Mouse (Mus musculus): ENCODE measurements around the gene Wfdc11.
"Not testable (repeated sequence)": the region's sequence is repeated elsewhere in the genome, so short reads cannot be mapped to it uniquely, and the experiment has no call there.

The Wfdc11 gene

DNA sequence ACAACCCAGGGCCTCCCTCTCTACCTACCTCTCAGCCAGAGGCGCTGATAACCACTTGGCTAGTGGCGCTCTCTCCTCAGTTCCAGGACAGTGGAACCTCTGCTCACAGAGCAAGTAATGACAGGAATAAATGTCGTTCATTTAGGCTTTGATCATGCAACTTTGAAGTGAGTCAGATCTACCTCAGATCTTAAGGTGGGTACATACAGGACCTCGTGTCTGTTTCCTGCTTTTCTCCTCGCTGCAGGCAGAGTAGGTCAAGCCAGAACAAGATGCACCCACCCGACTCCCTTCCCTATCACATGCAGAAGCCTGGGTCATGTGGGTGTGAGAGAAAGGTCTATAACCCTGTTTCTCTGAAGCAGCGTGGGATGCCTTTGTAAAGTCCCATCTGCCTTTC, at the start of gene Wfdc11:
TSS of gene Wfdc11 (minus strand) at position 101 of the 400 bp plus-strand sequence.
- DNase-seq (ENCODE audit: low spot score in 2 of 2): no peak

DNA sequence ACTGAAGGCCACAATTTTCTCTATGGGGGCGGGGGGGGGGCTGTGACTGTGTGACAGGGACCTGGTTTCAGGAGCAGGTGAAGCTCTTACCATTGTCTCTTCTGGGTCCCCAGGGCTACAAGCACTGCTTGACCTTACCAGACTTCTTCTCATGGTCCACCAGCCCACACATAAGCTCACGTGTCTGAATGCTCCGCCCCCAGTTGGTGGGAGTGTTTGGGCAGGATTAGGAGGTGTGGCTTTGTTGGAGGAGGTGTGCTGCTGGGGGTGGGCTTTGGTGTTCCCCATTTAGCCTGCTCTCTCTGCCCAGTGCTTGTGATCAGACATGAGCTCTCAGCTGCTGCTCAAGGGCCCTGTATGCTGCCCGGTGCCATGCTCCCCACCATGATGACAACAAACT, 49.4 kb upstream of the Wfdc11 start:
- DNase-seq (ENCODE audit: low spot score in 2 of 2): no peak

DNA sequence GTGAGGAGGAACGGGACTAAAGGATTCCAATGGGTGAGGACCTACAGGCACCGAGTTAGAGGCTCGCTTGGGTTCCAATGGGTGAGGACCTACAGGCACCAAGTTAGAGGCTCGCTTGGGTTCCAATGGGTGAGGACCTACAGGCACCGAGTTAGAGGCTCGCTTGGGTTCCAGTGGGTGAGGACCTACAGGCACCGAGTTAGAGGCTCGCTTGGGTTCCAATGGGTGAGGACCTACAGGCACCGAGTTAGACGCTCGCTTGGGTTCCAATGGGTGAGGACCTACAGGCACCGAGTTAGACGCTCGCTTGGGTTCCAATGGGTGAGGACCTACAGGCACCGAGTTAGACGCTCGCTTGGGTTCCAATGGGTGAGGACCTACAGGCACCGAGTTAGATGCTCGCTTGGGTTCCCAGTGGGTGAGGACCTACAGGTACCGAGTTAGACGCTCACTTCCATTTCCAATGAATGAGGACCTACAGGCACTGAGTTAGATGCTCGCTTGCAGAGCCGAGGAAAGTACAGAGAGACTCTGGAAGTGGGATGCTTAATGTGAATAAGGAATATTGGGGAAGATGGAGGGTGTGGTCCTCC, 42.4 kb upstream of the Wfdc11 start:
- not testable (repeated sequence) for DNase-seq (ENCODE audit: low spot score in 2 of 2)

DNA sequence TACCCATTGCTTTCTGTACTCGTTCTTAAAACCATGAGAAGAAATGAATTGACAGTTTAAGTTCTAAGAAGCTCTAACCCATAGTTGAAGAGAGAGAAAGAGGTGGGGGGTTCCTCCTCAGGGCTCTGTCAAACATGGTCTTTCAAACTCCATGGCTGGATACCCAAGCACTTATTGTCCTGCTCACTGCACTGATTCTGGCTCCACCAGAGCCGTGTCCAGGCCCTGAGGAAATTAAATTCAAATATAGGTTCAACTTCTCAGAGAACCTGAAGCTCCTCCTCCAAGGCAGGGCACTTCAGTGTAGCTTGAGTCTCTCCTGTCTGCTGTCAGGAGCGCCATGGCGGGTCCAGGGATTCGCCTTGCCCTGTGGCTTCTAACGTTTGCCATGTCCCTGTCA, 41.1 kb upstream of the Wfdc11 start, which contains the start of gene Spint5:
TSS of gene Spint5 (plus strand) at position 301 of the 400 bp plus-strand sequence.
- no peak for DNase-seq (ENCODE audit: low spot score in 2 of 2)

DNA sequence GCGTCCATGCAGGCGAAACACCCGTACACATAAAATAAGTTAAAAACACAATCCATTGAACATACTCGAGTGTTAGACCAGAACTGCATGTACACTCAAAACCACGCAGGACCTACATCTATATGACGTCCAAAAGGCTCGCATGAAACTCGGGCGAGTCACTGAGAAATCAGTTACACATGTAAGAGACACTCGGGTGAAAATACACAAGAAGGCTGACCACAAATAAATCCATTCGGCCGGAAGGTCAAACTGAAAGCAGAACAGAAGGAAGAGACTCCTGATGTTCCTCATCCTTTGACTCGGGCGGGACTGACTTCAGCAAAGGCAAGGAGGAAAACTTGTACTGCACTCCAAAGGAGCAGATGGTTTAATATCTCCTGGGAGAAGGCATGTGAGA, 32.1 kb upstream of the Wfdc11 start:
- DNase-seq (ENCODE audit: low spot score in 2 of 2): no peak

DNA sequence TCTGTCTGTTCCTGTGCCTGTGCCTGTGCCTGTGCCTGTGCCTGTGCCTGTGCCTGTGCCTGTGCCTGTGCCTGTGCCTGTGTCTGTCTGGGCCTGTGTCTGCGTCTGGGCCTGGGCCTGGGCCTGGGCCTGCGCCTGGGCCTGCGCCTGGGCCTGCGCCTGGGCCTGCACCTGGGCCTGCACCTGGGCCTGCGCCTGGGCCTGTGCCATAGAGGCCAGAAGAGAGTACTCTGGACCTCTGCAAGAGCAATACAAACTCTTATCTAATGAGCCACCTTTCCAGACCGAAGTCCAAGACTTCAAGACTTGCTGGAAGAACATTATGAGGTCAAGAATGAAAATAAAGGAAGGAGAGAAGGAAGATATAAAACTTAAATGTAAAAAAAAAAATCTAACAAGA, 31.4 kb upstream of the Wfdc11 start:
- no peak for DNase-seq (ENCODE audit: low spot score in 2 of 2)

DNA sequence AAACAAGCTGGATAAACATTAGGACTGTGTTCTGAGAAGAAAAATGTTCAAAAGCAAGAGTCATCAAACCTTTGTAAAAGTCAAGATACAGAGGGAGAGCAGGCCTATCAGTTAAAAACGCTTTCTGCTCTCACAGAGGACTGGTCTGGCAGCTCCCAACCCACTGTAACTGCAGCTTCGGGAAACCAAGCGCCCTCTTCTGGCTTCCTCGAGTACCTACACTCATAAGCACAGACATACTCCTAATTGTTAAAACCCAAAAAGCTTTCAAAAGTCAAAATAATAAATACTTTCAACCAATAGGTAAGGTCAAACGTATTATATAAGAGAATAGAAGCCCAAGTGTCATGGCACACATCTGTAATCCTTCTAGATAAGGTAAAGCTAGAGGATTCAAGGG, 30.3 kb upstream of the Wfdc11 start:
- DNase-seq (ENCODE audit: low spot score in 2 of 2): no peak

DNA sequence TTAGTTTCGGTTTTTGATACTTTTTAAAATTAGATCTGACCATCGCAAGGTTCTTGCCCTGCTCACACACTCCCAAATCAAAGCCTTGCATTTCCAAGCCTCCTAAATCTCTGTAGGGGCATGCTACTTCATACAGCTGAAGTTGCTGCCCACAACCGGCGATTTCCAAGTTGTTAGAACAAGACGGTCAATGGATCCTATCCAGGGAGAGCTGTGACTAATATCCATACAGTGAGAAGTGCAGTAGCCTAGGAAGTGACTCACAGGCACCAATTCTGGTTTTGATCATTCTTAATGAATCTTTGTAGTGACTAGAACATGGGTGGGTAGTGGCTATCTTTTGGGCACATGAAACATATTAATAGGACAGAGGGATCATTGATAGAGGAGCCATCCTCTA, 27.9 kb upstream of the Wfdc11 start:
- DNase-seq (ENCODE audit: low spot score in 2 of 2): no peak

DNA sequence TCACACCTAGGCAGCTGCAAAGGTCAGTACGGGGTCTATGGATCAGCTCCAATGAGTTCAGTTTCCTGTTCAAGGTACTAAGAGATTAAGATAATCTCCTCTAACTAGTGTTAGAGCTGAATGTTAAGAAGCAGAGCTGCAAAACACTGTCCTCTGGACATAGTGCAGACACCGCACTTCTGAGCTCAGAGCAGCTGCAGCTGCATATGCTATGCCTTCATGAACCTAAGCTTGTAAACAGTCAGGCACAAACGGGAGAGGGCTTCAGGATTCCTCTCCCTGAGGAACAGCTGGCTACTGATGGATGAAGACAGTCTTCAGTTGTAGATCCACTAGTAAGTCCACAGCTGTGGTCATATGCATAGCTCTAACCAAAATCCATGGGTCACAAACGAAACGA, 27.1 kb upstream of the Wfdc11 start:
- DNase-seq (ENCODE audit: low spot score in 2 of 2): no peak

DNA sequence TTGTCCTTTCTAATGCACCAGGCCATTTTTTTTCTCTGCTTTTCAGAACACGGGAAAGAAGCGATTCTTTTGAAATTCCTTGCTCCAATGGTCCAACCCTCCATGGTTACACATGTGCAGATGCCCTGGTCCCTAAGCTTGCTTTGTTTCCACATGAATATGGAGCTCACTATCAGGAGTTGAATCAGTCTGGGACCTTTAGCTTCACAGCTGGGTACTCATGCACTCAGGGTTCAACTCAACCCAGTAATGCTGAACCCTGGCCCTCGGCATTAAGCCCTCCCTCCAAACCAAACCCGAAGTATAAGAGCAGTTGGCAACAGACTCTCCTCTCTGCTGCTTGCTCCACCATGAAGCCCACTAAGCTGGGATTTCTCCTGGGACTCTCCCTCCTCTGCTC, 24.3 kb upstream of the Wfdc11 start, which contains the start of gene Spint4:
TSS of gene Spint4 (plus strand) at position 301 of the 400 bp plus-strand sequence.
- no peak for DNase-seq (ENCODE audit: low spot score in 2 of 2)

DNA sequence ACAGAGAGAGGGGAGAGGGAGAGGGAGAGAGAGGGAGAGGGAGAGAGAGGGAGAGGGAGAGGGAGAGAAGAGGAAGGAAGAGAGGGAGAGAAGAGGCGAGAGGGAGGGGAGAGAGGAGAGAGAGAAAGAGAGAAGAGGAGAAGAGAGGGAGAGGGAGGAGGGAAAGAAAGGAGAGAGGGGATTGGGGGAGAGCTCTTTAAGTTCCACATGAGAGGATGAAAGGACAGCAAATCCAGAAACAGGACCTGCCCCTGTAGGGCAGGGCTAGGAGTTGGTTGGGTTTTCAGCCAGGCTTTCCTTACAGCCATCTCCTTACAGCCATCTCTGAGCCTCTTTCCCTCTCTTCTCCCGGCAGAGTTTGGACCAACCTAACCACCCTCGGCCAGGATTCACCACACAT, 10.9 kb upstream of the Wfdc11 start, which contains the start of gene Wfdc13:
TSS of gene Wfdc13 (plus strand) at position 301 of the 400 bp plus-strand sequence.
- DNase-seq (ENCODE audit: low spot score in 2 of 2): no peak

DNA sequence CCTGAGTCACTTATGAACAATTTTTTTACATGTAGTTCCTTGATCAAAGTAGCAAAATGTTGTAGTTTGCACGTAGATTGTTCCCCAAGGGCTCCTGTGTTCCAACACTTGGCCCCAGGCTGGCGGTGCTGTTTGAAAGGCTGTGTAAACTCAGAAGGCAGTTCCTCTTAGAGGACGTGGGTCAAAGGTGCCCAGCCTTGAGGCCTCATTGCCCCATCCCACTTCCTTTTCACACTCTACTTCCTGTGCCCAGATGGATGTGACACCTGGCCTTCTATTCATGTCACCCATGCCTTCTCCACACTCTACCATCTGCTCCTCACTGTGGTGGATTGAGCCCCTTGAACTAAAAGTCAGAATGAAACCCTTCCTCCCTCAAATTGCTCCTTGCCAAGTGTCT, 6.0 kb upstream of the Wfdc11 start:
- no peak for DNase-seq (ENCODE audit: low spot score in 2 of 2)

DNA sequence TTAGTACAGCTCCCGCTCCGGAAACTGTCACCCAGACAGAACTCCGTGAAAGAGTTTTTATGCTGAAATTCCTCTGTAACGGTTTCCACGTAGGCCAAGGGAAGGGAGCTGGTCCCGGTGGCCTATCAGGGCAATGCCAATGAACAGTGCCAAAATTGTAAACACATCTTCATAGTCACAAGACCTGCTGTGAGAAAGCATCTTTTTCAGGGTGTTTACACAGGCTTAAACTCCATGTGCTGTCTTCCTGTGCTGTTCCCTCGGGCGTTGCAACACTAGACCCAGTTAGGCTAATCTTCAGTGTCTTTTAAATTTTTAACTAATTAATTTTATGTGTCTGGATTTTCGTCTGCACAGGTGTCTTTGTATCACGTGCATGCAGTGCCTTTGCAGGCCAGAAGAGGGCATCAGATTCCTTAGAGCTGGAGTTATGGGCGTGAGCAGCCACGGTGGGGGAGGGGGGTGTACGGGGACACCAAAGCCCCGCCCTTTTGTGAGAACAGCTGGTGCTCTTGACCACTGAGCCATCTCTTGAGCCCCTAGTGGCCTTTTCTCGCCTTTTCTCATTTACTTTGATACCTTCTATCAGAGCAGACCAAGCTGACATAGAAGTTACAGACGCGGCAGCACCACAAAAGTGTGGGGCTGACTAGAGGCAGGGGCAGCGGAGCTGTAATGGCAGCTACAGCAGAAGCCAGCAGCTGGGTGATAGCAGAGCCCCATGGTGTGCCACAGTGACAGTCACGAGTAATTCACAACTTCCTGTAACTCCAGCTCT, 5.2 kb upstream of the Wfdc11 start:
- peak; percentile 56 to 72 for DNase-seq (ENCODE audit: low spot score in 2 of 2)

DNA sequence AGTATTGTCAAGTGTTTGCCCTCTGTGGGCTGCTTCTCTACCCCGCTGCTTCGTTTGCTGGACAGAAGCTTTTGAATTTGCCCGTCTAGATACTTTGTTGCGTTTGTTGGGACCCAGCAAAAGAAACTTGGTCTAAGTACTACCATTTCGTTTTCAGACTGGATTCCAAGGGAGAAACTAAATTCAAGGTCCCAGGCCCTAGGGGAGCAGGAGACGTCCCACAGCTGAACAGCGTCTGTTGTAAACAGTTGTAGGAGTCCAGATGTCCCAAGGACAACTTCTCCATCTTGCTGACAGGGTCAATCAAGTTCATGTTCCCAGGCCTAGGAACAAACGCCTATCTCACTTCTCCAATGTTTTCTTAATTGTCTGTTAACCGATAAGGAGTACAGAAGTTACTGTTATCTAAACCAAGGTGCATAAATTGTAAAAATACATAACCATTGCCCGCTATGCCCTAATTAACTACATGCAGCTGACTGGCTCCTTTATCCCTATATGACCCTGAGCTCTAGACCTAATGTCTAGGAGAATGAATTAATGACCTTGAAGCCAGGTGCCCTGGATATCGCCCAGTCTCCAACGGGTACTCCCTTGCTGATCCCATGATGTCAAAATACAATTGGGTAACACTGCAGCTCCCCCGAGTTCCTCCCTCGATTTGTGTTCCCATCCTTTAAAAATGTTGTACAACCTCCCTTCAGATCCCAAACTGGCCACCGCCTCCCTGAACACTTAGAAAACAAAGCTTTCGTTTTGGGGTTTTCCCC, 3.2 kb upstream of the Wfdc11 start:
- DNase-seq (ENCODE audit: low spot score in 2 of 2): no peak

DNA sequence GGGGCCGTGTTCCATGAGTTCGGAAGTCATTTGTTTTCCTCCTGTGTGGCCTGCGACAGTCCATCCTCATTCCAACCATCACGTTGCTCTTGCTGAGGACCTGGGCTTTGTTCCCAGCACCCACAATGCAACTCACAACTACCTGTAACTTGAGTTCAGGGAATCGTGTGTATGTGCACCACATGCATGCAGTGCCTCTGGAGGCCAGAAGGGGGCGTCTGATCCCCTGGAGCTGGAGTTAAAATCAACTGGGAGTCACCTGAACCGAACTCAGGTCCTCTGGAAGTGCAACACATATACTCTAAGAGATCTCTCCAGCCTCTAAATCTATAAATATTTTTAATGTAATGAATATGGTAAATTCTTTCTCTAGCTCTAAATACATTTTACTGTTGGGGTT, 2.2 kb upstream of the Wfdc11 start:
- DNase-seq (ENCODE audit: low spot score in 2 of 2): no peak

DNA sequence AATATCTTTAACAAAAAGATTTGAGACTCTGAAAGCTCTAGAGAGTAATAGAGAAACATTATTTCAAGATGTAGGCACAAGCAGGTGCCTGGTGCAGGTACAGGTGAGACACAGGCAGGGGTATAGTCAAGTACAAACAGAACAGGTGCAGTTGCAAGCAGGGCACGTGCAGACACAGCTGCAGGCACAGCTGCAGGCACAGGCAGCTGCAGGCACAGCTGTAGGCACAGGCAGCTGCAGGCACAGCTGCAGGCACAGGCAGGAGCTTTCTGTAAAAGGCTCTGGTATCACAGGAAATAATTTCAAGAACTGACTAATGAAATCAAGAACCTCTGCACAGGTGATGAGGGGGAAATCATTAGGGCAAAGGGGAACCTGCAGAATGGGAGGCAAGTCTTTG, 2.9 kb downstream of the Wfdc11 start:
- DNase-seq (ENCODE audit: low spot score in 2 of 2): no peak

DNA sequence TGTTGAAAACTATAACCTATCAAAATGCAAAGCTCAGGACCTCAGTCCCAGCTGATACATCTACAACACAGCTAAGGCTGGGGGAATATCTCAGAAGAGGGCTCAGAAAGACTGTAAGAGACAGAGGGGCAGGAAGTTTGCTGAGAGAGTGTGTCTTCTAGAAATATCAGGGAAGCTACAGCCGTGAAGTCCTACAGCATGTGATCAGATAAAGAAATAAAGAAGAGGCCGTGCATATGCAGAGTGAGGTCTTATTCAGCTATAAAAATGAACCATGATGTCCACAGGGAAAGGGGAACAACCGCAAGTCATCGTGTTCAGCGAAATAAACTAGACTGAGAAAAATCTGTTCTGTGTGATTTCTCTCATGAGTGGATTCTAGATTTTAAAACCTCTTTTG, 3.6 kb downstream of the Wfdc11 start:
- DNase-seq (ENCODE audit: low spot score in 2 of 2): no peak

DNA sequence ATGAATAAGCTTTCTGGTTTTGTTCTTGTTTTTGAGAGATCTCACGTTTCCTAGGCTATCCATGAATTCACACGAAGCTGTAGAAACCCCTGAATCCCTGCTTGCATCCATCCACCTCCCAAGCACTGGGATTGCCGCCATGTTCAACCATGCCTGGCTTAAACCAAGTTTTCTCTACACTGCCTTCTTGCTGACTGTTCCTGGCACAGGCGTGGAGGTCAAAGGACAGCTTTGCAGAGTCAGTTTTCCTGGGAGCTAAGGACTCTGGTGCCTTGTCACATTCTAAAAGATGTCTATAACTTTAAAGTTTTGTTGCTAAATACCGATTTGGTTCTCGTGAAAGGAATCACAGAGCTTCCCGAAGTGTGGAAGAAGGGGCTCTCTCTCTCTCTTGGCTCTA, 9.0 kb downstream of the Wfdc11 start:
- no peak for DNase-seq (ENCODE audit: low spot score in 2 of 2)

DNA sequence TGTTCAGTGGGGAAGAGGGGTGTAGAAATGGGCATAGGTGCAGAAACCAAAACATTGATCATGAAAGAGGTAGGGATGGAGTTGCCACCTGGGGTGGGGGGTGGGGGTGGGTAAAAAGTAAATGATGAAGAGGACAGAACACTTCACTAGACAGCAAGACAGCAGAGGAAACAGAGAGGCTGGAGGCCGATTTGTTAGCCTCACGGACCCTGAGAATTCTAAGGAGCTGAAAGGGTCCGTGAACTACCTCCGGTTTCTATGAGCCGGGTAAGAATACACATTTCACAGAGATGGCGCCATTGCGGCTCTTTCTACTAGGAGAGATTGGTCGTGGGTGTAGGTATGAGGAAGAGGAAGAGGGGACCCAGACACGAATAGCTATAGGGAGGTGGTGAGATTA, 17.4 kb downstream of the Wfdc11 start, which contains the start of gene Wfdc9:
TSS of gene Wfdc9 (minus strand) at position 101 of the 400 bp plus-strand sequence.
- no peak for DNase-seq (ENCODE audit: low spot score in 2 of 2)

DNA sequence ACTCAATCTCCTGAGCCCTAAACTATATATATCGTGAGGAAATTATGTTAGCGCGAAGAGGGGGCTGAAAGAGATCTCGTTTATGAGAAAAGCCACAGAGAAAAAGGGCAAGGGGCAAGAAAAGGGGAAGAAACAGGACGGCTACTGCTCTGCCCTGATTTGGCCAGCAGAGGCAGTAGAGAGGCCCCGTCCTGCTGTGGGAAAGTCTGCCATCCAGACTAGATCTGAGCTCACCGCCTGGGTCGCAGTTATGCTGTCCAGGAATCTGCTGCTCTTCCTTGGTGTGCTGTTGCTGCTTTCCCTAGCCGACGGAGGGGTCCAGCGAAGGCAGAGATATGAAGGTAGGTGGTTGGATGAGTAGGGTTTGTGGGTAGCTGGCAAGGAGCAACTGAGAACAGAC, 18.0 kb downstream of the Wfdc11 start, which contains the start of gene Wfdc10:
TSS of gene Wfdc10 (plus strand) at position 189 of the 400 bp plus-strand sequence.
- DNase-seq (ENCODE audit: low spot score in 2 of 2): peak in 1 of 2 experiments; percentile 37

DNA sequence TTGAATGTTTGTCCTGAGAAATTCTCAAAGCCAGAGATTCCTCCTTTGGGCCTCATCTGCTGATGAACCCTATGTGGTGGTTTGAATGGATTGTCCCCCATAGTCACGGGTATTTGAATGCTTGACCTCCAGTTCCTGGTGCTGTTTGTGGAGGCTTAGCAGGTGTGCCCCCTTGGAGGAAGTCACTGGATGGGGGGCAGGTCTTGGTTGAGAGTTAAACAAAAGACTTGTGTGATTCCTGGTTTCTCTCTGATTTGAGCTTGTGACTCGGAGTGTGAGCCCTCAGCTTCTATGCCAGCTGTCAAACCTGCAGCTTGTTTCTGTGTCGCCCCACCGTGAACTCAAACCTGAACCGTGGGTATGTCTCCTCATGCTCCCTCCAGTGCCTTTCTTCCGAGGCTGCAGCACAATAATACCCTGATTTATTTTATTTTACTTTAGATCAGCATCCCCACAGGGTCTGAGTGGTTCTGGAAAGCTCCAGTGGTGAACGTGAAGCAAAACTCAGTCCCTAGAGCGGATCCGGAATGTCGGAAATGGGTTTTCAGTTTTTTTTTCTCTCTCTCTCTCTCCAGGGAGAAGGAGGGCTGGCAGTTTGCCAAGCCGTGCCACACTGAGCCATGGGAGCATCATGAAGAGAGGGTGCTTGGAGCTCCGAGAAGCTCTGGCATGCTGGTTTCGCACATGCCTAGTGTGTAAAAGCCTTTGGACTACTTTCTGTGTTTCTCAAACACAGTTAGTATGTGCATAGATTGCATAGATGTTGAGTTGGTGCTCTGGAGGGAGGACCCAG, 31.8 kb downstream of the Wfdc11 start:
- DNase-seq (ENCODE audit: low spot score in 2 of 2): no peak

DNA sequence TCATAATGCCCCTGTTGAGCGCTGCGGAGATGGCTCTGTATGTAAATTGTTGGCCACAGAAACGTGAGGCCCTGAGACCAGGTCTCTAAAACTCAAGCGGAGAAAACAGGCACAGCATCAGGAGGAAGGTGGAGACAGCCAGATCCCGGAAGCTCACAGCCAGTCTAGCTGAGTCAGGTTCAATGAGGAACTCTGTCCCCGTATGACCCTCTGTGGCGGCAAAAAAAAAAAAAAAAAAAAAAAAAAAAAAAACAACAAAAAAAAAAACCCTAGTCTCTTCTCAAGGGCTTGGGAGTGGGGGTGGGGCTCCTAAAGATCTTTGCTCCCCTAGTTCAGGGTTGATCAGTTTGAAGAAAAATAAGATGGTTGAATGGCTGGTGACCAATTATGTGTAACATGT, 32.8 kb downstream of the Wfdc11 start:
- DNase-seq (ENCODE audit: low spot score in 2 of 2): no peak

All from urinary bladder, postnatal 4 days (tissue).